Mouse (Mus musculus): ENCODE measurements at regions not wholly inside any gene's neighbourhood (a gene's known extent, or its start where the extent isn't known, plus 50 kb on each side); places are given as distances from the start of the nearest gene placed in this dataset.
A peak's percentile ranks its signal among the peaks of the same experiment; 100 is the strongest.

DNA sequence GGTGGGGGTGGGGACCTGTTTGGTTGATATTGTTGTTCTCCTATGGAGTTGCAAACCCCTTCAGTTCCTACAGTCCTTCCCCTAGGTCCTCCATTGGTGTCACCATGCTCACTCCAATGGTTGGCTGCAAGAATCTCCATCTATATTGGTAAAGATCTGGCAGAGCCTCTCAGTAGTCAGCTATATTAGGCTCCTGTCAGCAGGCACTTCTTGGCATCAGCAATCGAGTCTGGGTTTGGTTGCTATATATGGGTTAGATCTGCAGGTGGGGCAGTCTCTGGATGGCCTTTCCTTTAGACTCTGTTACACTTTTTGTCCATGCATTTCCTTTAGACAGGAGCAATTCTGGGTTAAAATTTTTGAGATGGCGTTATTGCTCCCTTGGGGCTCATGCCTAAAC is 238.4 kb upstream of the Slco6c1 start:
- peak; percentile 16 to 25 for DNase-seq (ENCODE audit: low spot score in 2 of 2)

DNA sequence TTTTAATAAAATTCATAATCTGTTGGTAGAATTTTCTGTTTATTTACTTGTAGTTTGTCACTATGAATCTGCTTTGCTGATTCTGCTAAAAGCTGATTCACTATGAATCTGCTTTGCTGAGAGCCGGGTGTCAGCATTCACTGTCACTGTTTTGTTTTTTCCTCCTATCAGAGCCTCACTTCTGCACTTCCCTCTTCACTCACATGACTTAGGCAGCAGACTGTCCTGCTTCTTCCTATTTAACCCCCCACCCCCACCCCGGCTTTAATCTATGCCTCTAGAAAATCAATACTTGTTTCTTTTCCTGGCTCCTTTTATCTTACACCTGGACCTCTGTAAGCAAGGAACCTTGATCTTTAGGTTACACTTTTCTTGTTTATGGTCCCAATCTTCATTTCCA is 191.5 kb upstream of the Slco6c1 start:
- DNase-seq (ENCODE audit: low spot score in 2 of 2) = peak in 1 of 2 experiments; percentile 6
